Mouse (Mus musculus) lung, adult 2 months (tissue): Measurements from ENCODE around the gene Usp30.

Experiments
- CTCF ChIP-seq: fragments of 200-500 bp; IDR thresholded peaks from 2 replicates; pipeline ENCODE4 v1.5.1; 2011; ENCODE audit warnings: mild to moderate bottlenecking, low read length, control low read depth; ENCODE audit not compliant: insufficient read depth
- POLR2A ChIP-seq: fragments of 200-500 bp; IDR thresholded peaks from 2 replicates; pipeline ENCODE4 v1.6.1; 2011; ENCODE audit warnings: low read depth, mild to moderate bottlenecking, control low read depth, low read length, borderline replicate concordance; ENCODE audit errors: extremely low read depth

DNA sequence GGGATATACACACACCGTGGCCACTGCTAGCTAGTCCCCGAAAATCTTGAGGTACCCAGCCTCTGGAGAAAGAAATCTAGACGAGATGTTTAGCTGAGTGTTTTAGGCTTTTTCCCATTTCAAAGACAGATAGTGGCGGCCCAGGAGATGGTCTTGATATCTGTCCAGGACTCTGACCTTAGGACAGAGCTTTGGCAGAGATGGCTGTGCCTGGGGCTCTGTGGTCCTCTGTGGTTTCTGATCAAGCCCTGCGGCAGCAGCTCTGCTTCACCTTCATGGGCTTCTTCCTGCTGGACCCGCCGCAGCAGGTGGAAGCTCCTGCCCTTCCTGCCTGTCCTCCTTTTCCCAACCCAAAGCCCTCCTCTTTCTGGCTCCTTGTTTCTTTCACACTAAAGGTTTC lies 105.1 kb downstream of the Usp30 start:
- no peak for TF ChIP-seq POLR2A
- TF ChIP-seq CTCF = no peak
